Mouse (Mus musculus) MEL (cell line): ENCODE measurements around the gene Dock4.

Source experiments
- CHD2 ChIP-seq: IDR thresholded peaks from 2 replicates; pipeline ENCODE4 v1.6.1; 2011; ENCODE audit warnings: low read length, improper control_type of control experiment
- CTCF ChIP-seq, 3 experiments: IDR thresholded peaks in 2 of 3; conservative IDR thresholded peaks in 1 of 3; 2 replicates each; pipeline ENCODE4 v1.5.1; 2011 to 2012; ENCODE audit warnings: low read length in 3 of 3, low read depth in 2 of 3, mild to moderate bottlenecking in 2 of 3, improper control_type of control experiment in 1 of 3, inconsistent platforms in 1 of 3, mixed read lengths in 1 of 3, moderate library complexity in 1 of 3; ENCODE audit not compliant: control insufficient read depth in 1 of 3, insufficient read depth in 1 of 3, poor library complexity in 1 of 3, severe bottlenecking in 1 of 3
- GATA1 ChIP-seq: IDR thresholded peaks from 2 replicates; pipeline ENCODE4 v1.6.1; 2011; ENCODE audit warnings: low read depth, low read length, improper control_type of control experiment
- KAT2A ChIP-seq: conservative IDR thresholded peaks from 2 replicates; pipeline ENCODE4 v1.6.1; 2012; ENCODE audit warnings: low read depth, low read length, improper control_type of control experiment, inconsistent platforms
- MAX ChIP-seq: IDR thresholded peaks from 2 replicates; pipeline ENCODE4 v1.6.1; 2011; ENCODE audit warnings: low read length, improper control_type of control experiment
- POLR2A ChIP-seq, 2 experiments: IDR thresholded peaks; 2 replicates each; pipeline ENCODE4 v1.6.1; 2011 to 2012; ENCODE audit warnings: low read length in 2 of 2, mild to moderate bottlenecking in 2 of 2, control low read depth in 1 of 2, improper control_type of control experiment in 1 of 2, low read depth in 1 of 2, moderate library complexity in 1 of 2; ENCODE audit not compliant: control insufficient read depth in 1 of 2, insufficient read depth in 1 of 2, poor library complexity in 1 of 2
- TAL1 ChIP-seq: IDR thresholded peaks from 2 replicates; pipeline ENCODE4 v1.6.1; 2012; ENCODE audit warnings: mild to moderate bottlenecking, inconsistent platforms, low read length, moderate library complexity, mixed read lengths
- USF2 ChIP-seq, 2 experiments: IDR thresholded peaks; 2 replicates each; pipeline ENCODE4 v1.6.1; 2011 to 2012; ENCODE audit warnings: improper control_type of control experiment in 2 of 2, low read length in 2 of 2, borderline replicate concordance in 1 of 2, inconsistent platforms in 1 of 2, low read depth in 1 of 2, mild to moderate bottlenecking in 1 of 2; ENCODE audit not compliant: insufficient read depth in 1 of 2
- ZMIZ1 ChIP-seq: IDR thresholded peaks from 2 replicates; pipeline ENCODE4 v1.6.1; 2012; ENCODE audit warnings: low read depth, mild to moderate bottlenecking, inconsistent platforms, low read length, improper control_type of control experiment, moderate library complexity

DNA sequence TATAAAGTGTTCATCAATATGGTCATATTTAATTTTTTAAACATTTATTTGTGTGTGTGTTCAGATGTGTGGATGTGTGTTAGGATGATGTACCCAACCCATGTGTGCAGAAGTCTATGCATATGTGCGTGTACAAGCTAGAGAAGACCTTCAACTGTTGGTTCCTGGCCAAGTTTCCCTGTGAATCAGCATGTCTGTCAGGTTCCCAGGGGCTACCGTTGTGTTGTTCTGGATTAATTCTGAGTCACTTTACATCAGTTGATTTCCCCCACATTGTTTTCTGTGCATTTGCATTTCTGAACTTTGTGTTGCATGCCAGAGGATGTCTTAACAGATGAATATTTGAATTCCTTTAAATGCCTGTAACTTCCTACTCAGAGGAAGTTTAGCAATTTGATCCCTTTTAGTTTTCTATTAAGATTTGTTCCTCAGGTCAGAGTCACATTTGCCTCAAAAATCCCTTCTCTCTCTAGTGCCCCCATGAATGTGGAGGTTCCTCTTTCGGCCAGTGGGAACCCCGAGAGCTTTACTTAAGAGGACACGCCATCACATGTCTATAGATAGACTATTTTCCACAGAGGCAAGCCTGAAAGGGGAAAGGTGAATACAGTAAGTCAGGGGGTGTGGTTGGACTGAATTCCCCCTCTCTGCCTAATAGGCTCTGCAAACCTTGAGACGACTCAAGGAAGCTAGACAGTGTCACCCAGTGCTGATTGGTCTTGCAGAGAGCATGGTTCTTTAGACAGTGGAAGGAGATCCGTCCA lies 139.0 kb downstream of the Dock4 start:
- TF ChIP-seq CTCF (IDR thresholded peaks at IDR 0.05 in 2 of 3, conservative IDR thresholded peaks at IDR 0.05 in 1 of 3; ENCODE audit: control insufficient read depth in 1 of 3, insufficient read depth in 1 of 3, low read depth in 2 of 3, low read length in 3 of 3, poor library complexity in 1 of 3, severe bottlenecking in 1 of 3): no peak
- no peak for TF ChIP-seq USF2 (IDR thresholded peaks at IDR 0.05; ENCODE audit: borderline replicate concordance in 1 of 2, insufficient read depth in 1 of 2, low read depth in 1 of 2, low read length in 2 of 2)
- no peak for TF ChIP-seq TAL1
- TF ChIP-seq ZMIZ1: no peak
- TF ChIP-seq KAT2A: no peak
- no peak for TF ChIP-seq POLR2A (IDR thresholded peaks at IDR 0.05; ENCODE audit: control insufficient read depth in 1 of 2, insufficient read depth in 1 of 2, low read depth in 1 of 2, low read length in 2 of 2, poor library complexity in 1 of 2)
- no peak for TF ChIP-seq GATA1
- no peak for TF ChIP-seq MAX
- TF ChIP-seq CHD2: no peak
